Mouse (Mus musculus): ENCODE data around the gene Itsn2. TPM values are rescaled to one million over a fixed set of nuclear protein-coding genes. Genes with fewer than 3 reads are reported as not detected.
"Not testable (repeated sequence)": the region's sequence is repeated elsewhere in the genome, so short reads cannot be mapped to it uniquely, and the experiment has no call there.

The Itsn2 gene
- polyA plus RNA-seq, 1 experiment from 2014 or later: 33.1 TPM

DNA sequence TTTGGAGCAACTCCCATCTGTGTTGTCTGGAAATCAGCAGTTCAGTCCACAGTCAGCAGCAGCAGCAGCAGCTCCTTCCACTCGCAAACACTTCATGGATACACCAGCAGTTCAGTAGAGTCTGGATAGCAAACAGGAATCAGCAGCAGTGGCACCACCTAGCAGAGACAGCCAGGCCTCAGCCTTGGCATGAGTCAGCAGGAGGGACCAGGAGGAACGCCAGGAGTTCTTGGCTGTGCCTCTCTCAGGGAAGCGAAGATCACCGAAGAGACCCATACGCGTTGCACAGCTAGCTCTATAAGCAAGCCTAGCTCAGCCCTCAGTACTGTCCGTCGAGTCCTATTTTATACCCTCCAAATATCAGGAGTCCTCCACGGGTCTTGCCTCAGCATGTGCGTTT lies 152.0 kb downstream of the Itsn2 start:
- no peak for ATAC-seq (replicated peaks; ENCODE audit: insufficient number of reproducible peaks, insufficient read depth, low FRiP score, low read depth)

DNA sequence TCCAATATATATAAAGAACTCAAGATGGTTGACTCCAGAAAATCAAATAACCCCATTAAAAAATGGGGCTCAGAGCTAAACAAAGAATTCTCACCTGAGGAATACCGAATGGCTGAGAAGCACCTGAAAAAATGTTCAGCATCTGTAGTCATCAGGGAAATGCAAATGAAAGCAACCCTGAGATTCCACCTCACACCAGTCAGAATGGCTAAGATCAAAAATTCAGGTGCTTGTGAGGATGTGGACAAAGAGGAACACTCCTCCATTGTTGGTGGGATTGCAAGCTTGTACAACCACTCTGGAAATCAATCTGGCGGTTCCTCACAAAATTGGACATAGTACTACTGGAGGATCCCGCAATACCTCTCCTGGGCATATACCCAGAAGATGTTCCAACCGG lies 162.0 kb downstream of the Itsn2 start:
- H3K27me3 ChIP-seq; H3K4me2 ChIP-seq; H3K9ac ChIP-seq; ATAC-seq (replicated peaks; ENCODE audit: insufficient number of reproducible peaks, insufficient read depth, low FRiP score, low read depth); H3K4me1 ChIP-seq (replicated peaks); H3K27ac ChIP-seq; H3K9me3 ChIP-seq (replicated peaks); H3K36me3 ChIP-seq; H3K4me3 ChIP-seq: not testable (repeated sequence)
- 91% methylated on average over 4 of the region's 4 CpGs for WGBS

More for the DNA sequence above, 152.0 kb downstream of the Itsn2 start:
- H3K27ac ChIP-seq: no peak overlapping the region
- 86% methylated on average over 10 of the region's 10 CpGs for WGBS
- H3K4me2 ChIP-seq: no peak overlapping the region
- no peaks in the 10 kb centered on the region for H3K36me3 ChIP-seq
- no peaks in the 10 kb centered on the region for H3K27me3 ChIP-seq
- H3K9me3 ChIP-seq (replicated peaks): no peaks in the 10 kb centered on the region
- H3K4me1 ChIP-seq (replicated peaks): no peaks in the 10 kb centered on the region
- no peak overlapping the region for H3K9ac ChIP-seq
- no peak overlapping the region for H3K4me3 ChIP-seq

DNA sequence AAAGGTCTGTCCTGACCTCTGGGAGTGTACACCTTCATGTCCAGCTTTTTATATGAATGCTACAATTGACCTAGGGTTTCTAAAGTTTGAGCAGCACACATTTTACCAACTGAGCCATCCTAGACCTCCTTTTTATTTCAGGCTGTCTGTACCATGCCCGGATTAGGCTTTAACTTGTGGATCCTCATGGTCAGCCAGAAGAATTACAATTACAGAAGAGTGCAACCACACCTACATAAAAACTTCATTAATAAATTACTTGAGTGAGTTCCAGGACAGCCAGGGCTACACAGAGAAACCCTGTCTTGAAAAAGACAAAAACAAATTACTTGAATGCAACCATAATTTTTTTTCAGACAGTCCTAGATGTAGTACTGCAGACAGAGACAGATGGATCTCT lies 164.6 kb downstream of the Itsn2 start:
- Histone ChIP-seq H3K27ac (no peak overlapping the region), H3K27me3 (no peaks in the 10 kb centered on the region), H3K4me2 (no peak overlapping the region), H3K4me3 (no peak overlapping the region), H3K9ac (no peak overlapping the region), H3K36me3 (no peaks in the 10 kb centered on the region), H3K4me1 (replicated peaks) (no peaks in the 10 kb centered on the region), H3K9me3 (replicated peaks) (no peaks in the 10 kb centered on the region)
- ATAC-seq (replicated peaks; ENCODE audit: insufficient number of reproducible peaks, insufficient read depth, low FRiP score, low read depth): no peak
- 70% methylated on average over 1 of the region's 1 CpGs for WGBS

Other genes starting within 250 kb of the Itsn2 start
- gene Ncoa1, start 115.5 kb upstream of the Itsn2 start, polyA plus RNA-seq (2015; fragmentation: Nextera tagmentation; extraction: Ambion mirVana): 7.8 and 8.0 TPM in 2 replicates
- not detected in 2 replicates for gene Gm3625, start 289 bp downstream of the Itsn2 start, polyA plus RNA-seq (2015; fragmentation: Nextera tagmentation; extraction: Ambion mirVana)
- 0.15 and 0.19 TPM in 2 replicates for gene Fam228a, start 145.8 kb downstream of the Itsn2 start, polyA plus RNA-seq (2015; fragmentation: Nextera tagmentation; extraction: Ambion mirVana)
- gene Pfn4, start 176.4 kb downstream of the Itsn2 start, polyA plus RNA-seq (2015; fragmentation: Nextera tagmentation; extraction: Ambion mirVana): 1.9 and 2.0 TPM in 2 replicates
- 2.1 and 3.0 TPM in 2 replicates for gene Fam228b, start 176.6 kb downstream of the Itsn2 start, polyA plus RNA-seq (2015; fragmentation: Nextera tagmentation; extraction: Ambion mirVana)
- gene Sf3b6, start 224.9 kb downstream of the Itsn2 start, polyA plus RNA-seq (2015; fragmentation: Nextera tagmentation; extraction: Ambion mirVana): 97.9 and 107 TPM in 2 replicates
- gene Fkbp1b, start 249.0 kb downstream of the Itsn2 start, polyA plus RNA-seq (2015; fragmentation: Nextera tagmentation; extraction: Ambion mirVana): 8.9 and 10.5 TPM in 2 replicates

All from heart, embryonic 15.5 days (tissue).